Mouse (Mus musculus) heart, adult 9 months (tissue): ENCODE measurements at regions not wholly inside any gene's neighbourhood (a gene's known extent, or its start where the extent isn't known, plus 50 kb on each side); places are given as distances from the start of the nearest gene placed in this dataset.
A peak's percentile ranks its signal among the peaks of the same experiment; 100 is the strongest.

ENCODE experiments used
- DNase-seq, 2 experiments: peaks; one replicate each; pipeline ENCODE4 v3.0.0; 2022; ENCODE audit warnings: low spot score in 2 of 2

GRCm38 (mm10) chr12:94155110-94155858 is 1536.7 kb upstream of the Flrt2 start:
- DNase-seq = peak in 1 of 2 experiments; percentile 6

GRCm38 (mm10) chr12:94182358-94182757 is 1509.7 kb upstream of the Flrt2 start:
- no peak for DNase-seq

- peak; percentile 44 to 80 for DNase-seq
These were observed 1501.4 kb upstream of the Flrt2 start for GRCm38 (mm10) chr12:94190620-94191081.

- DNase-seq = peak; percentile 44 to 51
These were observed 1474.1 kb upstream of the Flrt2 start for GRCm38 (mm10) chr12:94217906-94218305.

GRCm38 (mm10) chr12:94229894-94230293 is 1462.1 kb upstream of the Flrt2 start:
- DNase-seq = no peak

GRCm38 (mm10) chr12:94245366-94245765 is 1446.7 kb upstream of the Flrt2 start:
- no peak for DNase-seq

- no peak for DNase-seq
These were observed 1444.7 kb upstream of the Flrt2 start for GRCm38 (mm10) chr12:94247362-94247761.

- peak in 1 of 2 experiments; percentile 7 for DNase-seq
These were observed 1438.9 kb upstream of the Flrt2 start for GRCm38 (mm10) chr12:94252957-94253633.

GRCm38 (mm10) chr12:94280946-94281345 is 1411.1 kb upstream of the Flrt2 start:
- peak; percentile 50 to 67 for DNase-seq

- no peak for DNase-seq
These were observed 1409.1 kb upstream of the Flrt2 start for GRCm38 (mm10) chr12:94282931-94283330.

GRCm38 (mm10) chr12:94283572-94283971 is 1408.5 kb upstream of the Flrt2 start:
- DNase-seq = peak in 1 of 2 experiments; percentile 3

GRCm38 (mm10) chr12:94297864-94298263 is 1394.2 kb upstream of the Flrt2 start:
- no peak for DNase-seq

GRCm38 (mm10) chr12:94332351-94332750 is 1359.7 kb upstream of the Flrt2 start:
- no peak for DNase-seq

- DNase-seq = peak in 1 of 2 experiments; percentile 4
These were observed 1357.4 kb upstream of the Flrt2 start for GRCm38 (mm10) chr12:94334671-94335070.

GRCm38 (mm10) chr12:94349623-94350156 is 1342.3 kb upstream of the Flrt2 start:
- no peak for DNase-seq

- DNase-seq = no peak
These were observed 1327.8 kb upstream of the Flrt2 start for GRCm38 (mm10) chr12:94364269-94364668.

- DNase-seq = peak; percentile 18 to 42
These were observed 1292.0 kb upstream of the Flrt2 start for GRCm38 (mm10) chr12:94399991-94400390.

- peak; percentile 69 to 76 for DNase-seq
These were observed 1271.1 kb upstream of the Flrt2 start for GRCm38 (mm10) chr12:94420918-94421317.

- no peak for DNase-seq
These were observed 1270.3 kb upstream of the Flrt2 start for GRCm38 (mm10) chr12:94421743-94422142.

GRCm38 (mm10) chr12:94424340-94424981 is 1267.6 kb upstream of the Flrt2 start:
- peak; percentile 26 to 56 for DNase-seq

GRCm38 (mm10) chr12:94449517-94449916 is 1242.5 kb upstream of the Flrt2 start:
- DNase-seq = no peak

- no peak for DNase-seq
These were observed 1224.0 kb upstream of the Flrt2 start for GRCm38 (mm10) chr12:94468027-94468426.
